Mouse (Mus musculus) urinary bladder, postnatal 4 days (tissue): ENCODE results near the gene Gabarap.
"Not testable (repeated sequence)": the region's sequence is repeated elsewhere in the genome, so short reads cannot be mapped to it uniquely, and the experiment has no call there.

Experiments used
- DNase-seq, 2 experiments: peaks; one replicate each; pipeline ENCODE4 v3.0.0; 2021 to 2022; ENCODE audit warnings: low spot score in 2 of 2

The Gabarap gene

GRCm38 (mm10) chr11:69998567-69999491 is 7.9 kb downstream of the Gabarap start:
- DNase-seq: peak in 1 of 2 experiments; percentile 18

GRCm38 (mm10) chr11:69999666-70000065 is 8.7 kb downstream of the Gabarap start:
- no peak for DNase-seq

- peak; percentile 87 to 95 for DNase-seq
Measured at GRCm38 (mm10) chr11:70000396-70000898, 9.5 kb downstream of the Gabarap start, which contains the start of gene Dvl2. TSS of gene Dvl2 (plus strand) at chr11:70000595.

GRCm38 (mm10) chr11:70001159-70001558 is 10.2 kb downstream of the Gabarap start:
- no peak for DNase-seq

GRCm38 (mm10) chr11:70001865-70002264 is 10.9 kb downstream of the Gabarap start:
- no peak for DNase-seq

- DNase-seq: no peak
Measured at GRCm38 (mm10) chr11:70002471-70002870, 11.5 kb downstream of the Gabarap start.

- DNase-seq: no peak
Measured at GRCm38 (mm10) chr11:70005521-70005920, 14.6 kb downstream of the Gabarap start.

GRCm38 (mm10) chr11:70010033-70010432 is 19.1 kb downstream of the Gabarap start:
- DNase-seq: no peak

GRCm38 (mm10) chr11:70010548-70010947 is 19.6 kb downstream of the Gabarap start:
- no peak for DNase-seq

GRCm38 (mm10) chr11:70010961-70011360 is 20.0 kb downstream of the Gabarap start:
- DNase-seq: no peak

GRCm38 (mm10) chr11:70012931-70013330 is 22.0 kb downstream of the Gabarap start:
- DNase-seq: no peak

- no peak for DNase-seq
Measured at GRCm38 (mm10) chr11:70013408-70013807, 22.5 kb downstream of the Gabarap start.

GRCm38 (mm10) chr11:70014051-70014450 is 23.1 kb downstream of the Gabarap start:
- DNase-seq: no peak

- DNase-seq: peak; percentile 79 to 86
Measured at GRCm38 (mm10) chr11:70014880-70015558, 24.1 kb downstream of the Gabarap start, which contains the start of gene Acadvl. TSS of gene Acadvl (minus strand) at chr11:70015411.

GRCm38 (mm10) chr11:70015677-70016076 is 24.7 kb downstream of the Gabarap start:
- DNase-seq: no peak

GRCm38 (mm10) chr11:70016177-70016576 is 25.2 kb downstream of the Gabarap start:
- DNase-seq: not testable (repeated sequence)

GRCm38 (mm10) chr11:70016669-70017068 is 25.7 kb downstream of the Gabarap start, which contains the start of gene Dlg4:
TSS of gene Dlg4 (plus strand) at chr11:70016942.
- no peak for DNase-seq

GRCm38 (mm10) chr11:70017199-70017767 is 26.3 kb downstream of the Gabarap start:
- DNase-seq: no peak

- DNase-seq: peak in 1 of 2 experiments; percentile 74
Measured at GRCm38 (mm10) chr11:70018131-70018990, 27.4 kb downstream of the Gabarap start.

GRCm38 (mm10) chr11:70019495-70020021 is 28.6 kb downstream of the Gabarap start:
- no peak for DNase-seq
